Mouse (Mus musculus): ENCODE data around the gene Sgsm2. TPM values are rescaled to one million over a fixed set of nuclear protein-coding genes. Genes with fewer than 3 reads are reported as not detected.

Gene Sgsm2
- total RNA-seq, 2 experiments from 2014 or later: 85.2 to 93.8 TPM

Small RNA genes within 50 kb of the gene (microRNA-seq; reads per million reads assigned to microRNA genes)
- gene Mir6926: 3.4 to 4.2 reads per million in 2 experiments

Other genes with a start within 250 kb of the Sgsm2 start
- gene Cluh, start 247.6 kb downstream of the Sgsm2 start, total RNA-seq (2021): 10 to 100 TPM; 69.0 to 71.1 TPM
- 100 to 1,000 TPM; 393 to 415 TPM for gene Pafah1b1, start 172.4 kb downstream of the Sgsm2 start, total RNA-seq (2021)
- gene Mettl16, start 126.2 kb downstream of the Sgsm2 start, total RNA-seq (2021): 10 to 100 TPM; 30.4 to 33.5 TPM
- gene Mnt, start 66.1 kb downstream of the Sgsm2 start, total RNA-seq (2021): 10 to 100 TPM; 35.1 to 36.0 TPM
- 10 to 100 TPM; 29.9 to 31.1 TPM for gene Tsr1, start 1.0 kb upstream of the Sgsm2 start, total RNA-seq (2021)
- gene Smg6, start 28.8 kb upstream of the Sgsm2 start, total RNA-seq (2021): 10 to 100 TPM; 30.3 to 31.4 TPM
- gene Srr, start 28.9 kb upstream of the Sgsm2 start, total RNA-seq (2021): 10 to 100 TPM; 78.6 to 83.2 TPM